Mouse (Mus musculus) liver (tissue): ENCODE measurements around the gene Stk33.

Experiments
- DNase-seq: peaks from one replicate; pipeline ENCODE4 v3.0.0-alpha.2; 2020; ENCODE audit warnings: mixed read lengths

Gene Stk33

DNA sequence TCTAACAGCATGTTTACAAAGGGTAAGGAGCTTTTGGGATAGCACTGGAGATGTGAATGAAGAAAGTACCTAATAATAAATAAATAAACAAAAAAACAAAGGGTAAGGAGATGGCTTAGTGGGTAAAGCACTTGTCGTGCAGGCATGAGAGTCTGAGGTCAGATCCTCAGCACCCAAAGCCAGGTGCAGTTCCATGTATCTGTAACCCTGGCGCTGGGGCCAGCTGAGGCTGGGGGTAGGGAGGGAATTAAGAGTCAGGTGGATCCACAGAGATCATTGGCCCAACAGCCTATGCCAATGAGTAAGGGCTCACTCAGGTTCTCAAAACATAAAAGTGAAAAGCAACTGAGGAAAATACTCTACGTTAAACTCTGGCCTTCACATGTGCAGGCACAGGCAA lies 91.6 kb downstream of the Stk33 start:
- no peak for DNase-seq

DNA sequence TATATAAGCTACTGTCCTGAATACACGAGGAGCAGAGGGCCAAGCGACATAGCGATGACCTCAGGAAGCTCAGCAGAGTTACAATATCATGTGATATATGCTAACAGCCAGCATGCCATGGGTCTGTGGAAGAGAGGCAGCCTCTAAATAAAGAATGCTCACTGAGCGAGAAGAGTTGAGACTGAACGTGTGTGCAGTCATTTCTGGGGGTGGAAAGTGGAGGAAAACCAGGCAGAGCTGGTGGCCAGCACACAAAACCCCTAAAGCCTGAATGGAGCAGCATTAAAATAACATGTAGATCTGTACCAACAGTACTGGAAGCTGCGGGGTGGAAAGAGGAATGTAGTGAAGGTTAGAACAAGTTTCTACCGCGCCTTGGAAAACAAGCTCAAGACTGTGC lies 107.2 kb downstream of the Stk33 start:
- DNase-seq, result no peak

DNA sequence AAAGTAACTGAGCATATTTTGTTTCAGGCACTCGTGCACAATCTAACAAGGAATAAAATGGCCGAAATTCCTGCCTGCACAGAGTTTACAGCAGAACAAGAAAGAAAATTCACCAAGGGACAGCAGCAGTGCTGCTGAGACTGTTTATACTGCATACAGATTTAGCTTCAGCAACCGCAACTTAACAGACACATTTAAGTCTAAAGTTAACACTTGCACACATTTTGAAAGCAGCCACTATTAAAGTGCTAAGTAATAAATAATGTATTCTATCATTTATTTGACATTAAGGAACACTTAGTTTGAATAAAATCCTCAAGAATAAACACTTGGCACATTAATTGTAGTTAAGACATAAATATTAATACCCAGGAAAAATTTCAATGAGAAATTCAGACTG lies 110.1 kb downstream of the Stk33 start:
- no peak for DNase-seq

DNA sequence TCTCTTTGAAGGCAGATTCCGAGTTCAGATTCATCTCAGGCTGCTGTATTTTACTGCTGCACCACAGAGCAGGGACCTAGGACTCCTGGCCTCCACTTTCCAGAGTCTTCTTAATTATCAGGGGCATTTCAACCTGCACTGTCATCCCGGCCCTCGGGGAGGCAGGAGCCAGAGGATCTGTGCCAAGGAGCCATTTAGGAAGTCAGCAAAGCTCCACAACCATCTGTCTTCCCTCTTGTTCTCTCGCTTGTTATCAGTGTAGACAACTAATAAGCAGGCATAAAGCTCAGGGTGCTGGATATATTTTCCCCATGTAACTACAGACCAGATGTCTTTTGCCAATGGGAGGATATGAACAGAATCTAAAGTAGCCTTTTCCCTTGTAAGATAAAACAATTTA lies 112.1 kb downstream of the Stk33 start:
- no peak for DNase-seq

DNA sequence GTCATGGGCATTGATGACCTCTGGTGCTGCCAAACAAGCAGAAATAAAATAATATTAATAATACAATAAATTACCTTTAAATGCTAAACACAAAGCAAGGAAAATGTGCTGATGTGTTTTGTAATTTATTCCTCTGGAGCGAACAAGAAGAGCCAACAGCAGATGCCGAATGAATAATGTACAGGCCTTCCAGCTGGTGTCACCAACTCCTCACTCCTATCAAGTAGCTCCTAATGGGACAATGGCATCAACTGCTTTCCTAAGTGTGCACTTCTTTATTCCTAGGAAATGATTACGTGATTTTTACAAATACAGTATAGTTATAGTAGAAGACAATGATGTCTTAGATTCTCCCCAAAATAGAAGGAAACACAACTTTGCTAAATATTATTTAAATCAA lies 113.2 kb downstream of the Stk33 start:
- DNase-seq, result no peak

DNA sequence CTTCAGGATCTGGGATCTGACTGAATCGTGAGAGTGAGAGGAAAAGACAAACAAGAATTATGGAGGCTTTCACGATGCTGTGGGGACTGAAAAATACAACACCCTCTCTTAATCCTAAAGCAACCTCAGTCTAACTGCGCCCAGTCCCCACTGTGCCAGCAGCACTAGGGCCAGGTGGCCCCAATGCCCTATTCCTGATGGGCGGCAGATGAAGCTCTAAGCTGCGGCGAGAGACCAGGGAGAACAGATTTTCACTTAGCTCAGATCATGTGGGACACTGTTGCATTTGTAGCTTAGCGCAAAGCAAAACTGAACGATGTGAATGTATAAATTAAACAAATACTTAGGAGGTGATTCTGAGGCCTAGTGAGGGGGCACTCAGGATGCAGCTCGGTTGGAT lies 113.7 kb downstream of the Stk33 start:
- no peak for DNase-seq

DNA sequence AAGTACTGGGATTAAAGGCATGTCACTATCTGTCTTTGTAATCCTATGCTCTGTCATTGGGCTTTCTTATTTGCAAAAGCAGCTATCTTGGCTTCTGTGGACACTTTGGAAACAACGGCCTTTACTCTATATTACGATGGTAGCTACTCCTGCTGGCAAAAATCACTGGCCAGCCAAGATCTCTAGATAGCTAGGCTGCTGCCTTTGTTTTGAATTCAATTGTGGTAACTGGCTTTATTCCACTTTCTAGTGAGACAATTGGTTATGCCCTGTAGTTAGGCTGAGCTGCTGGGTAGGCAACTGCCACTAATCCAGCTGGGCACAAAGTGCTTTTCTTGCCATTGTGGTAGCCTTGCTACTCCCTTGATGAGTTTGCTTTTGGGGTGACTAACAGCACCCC lies 129.4 kb downstream of the Stk33 start:
- DNase-seq, result no peak

DNA sequence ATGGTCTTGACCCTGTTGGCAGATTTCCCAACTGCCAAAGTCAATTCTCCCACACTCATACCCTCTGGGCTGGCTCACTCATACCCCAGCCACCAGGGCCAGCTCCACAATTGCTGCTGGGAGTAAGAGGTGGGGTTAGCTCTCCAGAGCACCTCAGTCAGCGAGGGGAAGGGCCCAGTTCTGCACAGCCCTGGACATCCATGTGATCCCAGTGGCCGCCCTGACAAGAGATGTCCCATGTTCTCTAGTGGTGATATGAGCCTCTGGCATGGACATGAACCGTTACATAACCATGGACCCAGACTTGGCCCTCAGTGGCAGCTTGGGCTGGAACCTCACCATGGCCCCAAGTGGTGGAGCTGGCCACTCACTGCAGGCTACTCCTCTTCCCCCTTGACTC lies 143.1 kb downstream of the Stk33 start:
- no peak for DNase-seq

DNA sequence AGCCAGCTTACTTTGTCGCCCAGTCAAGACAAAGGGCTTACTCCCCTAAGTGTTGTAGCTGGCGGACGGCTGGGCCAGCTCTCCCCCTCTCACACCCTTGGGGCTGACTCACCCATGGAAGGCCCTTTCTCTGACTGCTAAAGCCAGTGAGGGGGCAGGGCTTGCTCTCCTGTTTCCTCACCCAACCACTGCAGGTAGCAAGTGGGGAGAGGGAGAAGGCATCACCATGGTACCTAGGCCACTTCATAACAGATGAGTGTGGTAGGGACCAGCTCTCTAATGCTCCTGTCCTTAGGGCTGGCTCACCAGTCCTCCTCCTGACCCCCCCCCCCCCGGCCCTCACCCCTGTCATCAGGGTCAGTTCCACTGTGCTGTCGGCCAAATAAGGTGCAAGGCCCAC lies 143.5 kb downstream of the Stk33 start:
- no peak for DNase-seq

DNA sequence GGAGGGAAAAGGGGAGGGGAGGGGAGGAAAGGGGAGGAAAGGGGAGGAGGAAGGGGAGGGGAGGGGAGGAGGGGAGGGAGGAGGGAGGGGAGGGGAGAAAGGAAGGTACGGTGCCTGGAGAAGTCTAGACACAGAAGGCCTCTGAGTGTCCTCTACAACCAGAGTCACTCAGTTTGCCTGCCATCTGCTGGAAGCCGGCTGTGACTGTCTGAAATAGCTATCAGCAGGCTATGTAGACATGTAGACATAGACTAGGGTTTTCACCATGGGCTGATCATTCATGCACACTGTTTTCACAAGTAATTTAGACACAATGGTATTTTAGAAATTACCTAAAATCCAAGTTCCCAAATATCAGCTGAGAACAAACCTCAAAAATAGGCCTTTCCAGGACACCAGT lies 148.4 kb downstream of the Stk33 start:
- no peak for DNase-seq

DNA sequence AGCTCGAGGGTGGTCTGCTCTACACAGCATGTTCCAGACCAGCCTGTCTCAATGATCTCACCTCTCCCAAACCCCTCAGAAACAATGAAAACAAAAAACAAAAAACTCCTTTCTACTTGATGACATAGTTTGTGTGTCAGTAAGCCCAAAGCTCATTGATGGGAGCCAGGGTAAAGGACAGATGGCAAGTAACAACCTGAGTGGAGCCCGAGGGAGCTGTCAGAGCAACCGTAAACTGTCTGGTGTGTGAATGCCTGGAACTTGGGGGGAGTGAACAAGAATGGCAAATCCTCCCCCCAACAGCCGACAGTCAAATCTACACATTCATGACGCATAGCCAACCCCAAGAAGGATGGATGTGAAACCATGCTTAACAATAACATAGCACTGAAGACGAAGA lies 149.8 kb downstream of the Stk33 start:
- DNase-seq, result no peak

DNA sequence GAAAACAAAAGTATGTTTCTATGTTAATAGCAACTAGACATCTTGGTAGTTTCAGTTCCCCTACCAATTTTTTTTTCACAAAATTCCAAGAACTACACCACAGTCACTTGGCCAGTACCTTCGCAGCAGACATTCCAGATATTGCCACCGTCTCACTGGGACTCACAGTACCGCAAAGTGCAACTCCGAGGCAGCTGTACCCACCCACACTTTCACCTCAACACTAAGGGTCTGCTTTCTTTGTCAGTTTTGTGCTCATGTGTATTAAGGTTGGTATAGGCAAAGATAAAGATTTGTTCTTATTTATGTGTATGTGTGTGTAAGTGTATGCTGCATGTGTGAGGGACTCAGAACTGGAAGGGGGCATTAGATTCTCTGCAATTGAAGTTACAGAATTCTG lies 156.8 kb downstream of the Stk33 start:
- no peak for DNase-seq

DNA sequence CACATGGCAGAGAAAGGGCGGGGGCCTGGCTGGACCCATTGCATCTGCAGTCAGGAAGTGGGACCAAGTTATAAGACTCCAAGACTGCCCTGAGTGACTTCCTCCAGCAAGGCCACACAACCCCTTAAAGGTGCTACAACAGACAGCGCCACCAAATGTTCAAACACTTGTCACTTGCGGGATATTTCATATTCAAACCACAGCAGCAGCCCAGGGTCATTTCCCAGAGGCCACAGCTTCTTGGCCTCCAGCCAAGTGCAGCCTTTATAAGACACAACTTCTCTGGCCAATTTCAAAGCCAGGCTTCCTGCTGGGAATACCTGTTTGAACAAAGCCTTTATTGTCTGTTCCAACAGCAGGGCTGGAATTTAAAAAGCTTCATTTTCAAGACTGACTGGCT lies 162.3 kb downstream of the Stk33 start:
- DNase-seq, result no peak

DNA sequence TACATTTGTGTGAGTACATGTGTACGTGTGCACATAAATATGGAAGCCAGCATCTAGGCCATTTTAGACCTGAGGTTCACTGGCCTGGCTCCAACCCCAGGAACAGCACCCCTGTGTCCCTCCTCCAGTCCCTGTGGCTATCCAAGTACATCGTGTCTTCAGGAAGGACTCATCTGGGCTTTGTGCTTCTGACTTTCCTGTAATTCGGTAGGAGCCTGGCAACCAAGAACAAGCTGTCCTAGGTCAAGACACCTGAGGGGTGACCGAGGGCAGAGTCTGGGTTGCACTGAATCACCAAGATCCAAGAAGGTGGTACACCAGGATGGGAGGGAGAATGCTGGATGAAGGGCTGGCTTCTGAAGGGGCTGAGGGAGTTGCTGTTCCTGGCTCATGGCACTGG lies 163.0 kb downstream of the Stk33 start:
- no peak for DNase-seq

DNA sequence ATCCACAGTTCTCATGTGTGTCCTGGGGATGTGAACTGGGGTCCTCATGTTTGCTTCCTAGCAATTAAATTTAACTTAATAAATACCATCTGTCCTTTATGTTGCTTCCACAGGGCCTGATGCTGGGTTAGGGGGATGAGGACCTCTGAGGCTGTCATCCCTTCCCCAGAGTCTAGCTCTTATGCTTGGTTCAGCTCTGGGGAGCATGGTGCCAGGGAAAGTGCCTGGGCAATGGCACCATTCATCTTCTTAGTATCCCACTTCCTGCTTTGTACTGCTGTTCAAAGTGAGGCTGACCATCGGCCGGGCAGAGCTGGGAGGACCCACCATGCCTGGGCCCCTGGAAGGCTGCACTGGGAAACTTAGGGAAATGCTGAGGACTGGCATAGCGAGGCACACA lies 163.7 kb downstream of the Stk33 start:
- no peak for DNase-seq

DNA sequence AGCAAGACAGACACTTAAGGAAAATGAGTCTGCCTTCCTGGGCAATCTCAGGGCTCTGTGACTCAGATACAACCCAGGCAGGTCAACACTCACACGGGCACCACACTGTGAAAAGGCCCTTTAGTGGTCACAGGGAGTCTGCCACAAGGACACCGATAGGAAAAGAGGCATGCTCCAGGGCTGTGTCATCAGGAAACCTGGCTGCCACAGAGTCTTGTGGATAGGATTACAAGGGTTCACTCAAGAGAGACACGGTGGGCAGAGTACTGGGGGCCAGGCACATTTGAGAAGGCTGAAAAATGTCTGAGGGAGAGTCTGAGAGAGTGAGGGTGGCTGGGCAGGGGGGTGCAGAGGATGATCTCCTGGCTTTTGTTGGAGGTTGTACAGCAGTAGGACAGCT lies 164.6 kb downstream of the Stk33 start:
- no peak for DNase-seq

DNA sequence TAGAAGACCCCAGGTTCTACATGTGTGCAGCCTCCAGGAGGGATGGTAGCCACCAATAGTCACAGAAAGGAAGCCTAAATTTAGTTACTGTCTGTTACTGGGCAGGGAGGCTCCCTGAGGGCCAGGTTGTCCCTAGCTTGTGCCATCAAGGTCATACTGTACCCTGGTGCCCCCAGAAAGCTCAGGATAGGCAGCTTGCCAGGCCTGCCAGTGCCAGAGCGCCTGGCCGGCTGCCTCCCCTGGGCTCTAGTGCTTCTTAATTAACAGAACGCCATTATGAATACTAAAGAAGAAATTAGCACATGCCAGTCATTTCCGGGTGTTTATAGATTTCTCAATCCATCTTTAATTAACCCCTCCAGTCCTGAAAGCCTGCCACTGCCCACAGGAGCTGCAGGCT lies 169.8 kb downstream of the Stk33 start:
- no peak for DNase-seq

DNA sequence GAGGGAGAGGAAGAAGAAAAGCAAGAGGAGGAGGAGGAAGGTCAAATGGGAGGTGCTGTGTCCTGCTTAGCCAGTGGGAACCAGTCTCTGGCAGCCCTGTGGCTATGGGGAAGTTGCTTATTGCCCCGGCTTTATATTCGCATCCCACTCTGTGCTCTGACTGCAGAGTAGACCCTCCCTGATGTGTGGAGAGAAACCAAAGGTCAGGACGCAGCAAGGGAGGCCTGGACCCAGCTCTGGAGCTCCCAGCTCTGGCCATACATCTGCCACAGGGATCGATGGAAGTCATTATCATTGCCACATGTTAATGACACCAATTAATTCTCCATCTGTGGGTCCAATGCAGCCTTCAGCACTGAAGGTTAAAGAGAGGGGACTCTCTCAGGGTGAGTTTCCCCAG lies 171.5 kb downstream of the Stk33 start:
- DNase-seq, result no peak

DNA sequence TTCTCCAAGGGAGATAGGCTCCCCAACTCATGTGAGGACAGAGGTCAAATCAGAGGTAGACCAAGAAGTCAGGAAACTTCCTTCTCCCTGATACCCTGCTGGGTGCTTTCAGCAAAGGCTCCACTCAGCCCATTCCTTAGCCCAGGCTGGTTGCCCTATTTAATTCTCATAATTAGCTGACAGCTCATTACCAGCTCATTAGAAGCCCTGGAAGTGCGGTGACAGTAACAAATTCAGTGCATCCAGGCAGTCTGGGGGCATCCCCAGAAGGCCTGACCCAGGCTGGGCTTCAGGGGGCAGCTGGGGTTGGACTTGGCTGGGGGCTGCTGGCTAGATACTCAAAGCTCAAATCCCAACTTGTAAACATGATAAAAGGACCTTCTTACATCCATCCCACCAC lies 172.7 kb downstream of the Stk33 start:
- no peak for DNase-seq

DNA sequence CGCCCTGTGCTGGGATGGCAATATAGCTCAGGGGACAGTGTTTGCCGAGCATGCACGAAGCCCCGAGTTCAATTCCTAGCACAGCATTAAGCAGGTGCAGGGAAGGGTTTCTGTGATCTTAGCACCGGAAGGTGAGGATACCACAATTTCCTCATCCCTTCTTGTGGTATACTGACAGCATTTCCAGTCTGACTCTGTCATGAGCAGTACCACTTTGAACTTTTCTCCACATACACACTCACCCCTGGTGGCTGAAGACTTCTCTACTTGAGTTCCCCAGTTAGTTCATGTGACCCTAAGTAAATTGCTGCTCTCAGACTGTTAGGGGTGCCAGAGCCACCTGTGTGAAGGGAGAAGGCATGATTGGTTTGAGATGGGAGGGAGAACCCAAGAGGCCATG lies 173.3 kb downstream of the Stk33 start:
- no peak for DNase-seq

DNA sequence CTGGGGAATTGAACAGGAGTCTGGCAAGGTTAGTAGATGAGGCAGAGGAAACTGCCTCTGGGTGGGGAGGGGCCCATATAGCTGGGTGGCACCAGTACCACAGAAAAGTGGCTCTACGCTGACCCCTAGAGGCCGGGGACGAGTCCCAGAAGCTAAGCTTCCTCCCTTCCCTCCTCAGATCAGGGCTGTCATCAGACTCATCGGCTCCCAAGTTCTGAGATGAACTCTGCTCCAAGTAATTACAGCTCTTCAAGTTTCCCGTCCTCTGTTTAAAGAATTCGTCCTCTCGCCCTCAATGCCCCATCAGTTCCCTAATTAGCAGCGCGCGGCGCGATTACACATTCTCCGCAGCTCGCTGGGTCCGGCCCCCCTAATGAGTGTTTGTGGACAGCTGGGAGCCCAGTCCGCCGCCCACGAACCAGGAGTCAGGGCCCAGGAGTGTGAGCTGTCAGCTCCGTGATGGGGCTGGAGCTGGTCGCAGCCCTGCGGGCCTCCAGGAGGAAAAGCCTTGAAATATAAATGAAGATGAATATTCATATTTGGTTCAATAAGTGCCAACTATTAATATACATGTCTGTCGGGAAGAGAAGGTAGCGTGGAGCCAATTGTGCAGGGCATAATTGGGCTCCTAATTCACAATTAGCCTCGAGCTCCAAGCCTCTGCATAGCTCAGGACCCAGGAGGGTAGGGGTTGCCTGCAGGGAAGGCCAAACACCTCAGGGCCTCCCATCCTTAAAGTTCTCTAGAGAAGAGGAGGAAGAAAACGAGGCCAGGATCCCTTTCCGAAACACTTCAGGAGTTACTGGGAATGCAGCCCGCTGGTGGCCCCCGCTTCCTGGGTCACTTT lies 183.2 kb downstream of the Stk33 start:
- peak; percentile 51 for DNase-seq

DNA sequence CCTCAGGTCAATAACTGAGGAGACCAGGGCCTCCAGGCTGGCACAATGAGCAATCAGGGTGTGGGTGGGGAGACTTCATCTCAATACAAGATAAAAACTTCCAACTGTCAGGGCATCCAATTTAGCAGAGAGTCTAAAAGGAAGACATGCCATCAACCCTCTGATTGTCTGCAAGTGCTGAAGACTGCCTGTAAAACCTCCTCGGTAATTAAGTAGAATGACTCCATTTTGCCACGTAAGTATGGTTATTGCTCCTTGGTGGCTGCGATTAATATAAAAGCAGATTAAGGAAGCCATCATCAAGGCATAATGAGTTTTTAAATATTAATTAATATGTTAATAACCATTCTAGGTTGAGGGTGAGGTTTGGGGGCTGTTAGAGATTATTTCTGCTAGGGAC lies 187.5 kb downstream of the Stk33 start:
- no peak for DNase-seq

DNA sequence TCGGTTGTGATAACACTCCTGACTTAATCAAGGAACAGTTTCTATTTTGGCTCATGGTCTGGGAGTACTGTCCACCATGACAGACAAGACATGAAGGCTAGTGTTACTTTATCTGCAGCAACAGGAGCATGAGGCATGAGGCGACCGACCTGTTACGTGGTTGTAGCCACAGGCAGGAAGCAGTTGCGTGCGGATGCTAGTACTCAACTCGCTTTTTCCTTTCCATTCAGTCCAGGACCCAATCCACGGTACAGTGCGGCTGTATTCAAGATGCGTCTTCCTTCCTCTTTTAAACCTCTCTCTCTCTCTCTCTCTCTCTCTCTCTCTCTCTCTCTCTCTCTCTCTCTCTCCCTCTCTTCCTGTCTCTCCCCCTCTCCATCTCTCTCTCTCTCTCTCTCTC lies 194.1 kb downstream of the Stk33 start:
- DNase-seq, result no peak

DNA sequence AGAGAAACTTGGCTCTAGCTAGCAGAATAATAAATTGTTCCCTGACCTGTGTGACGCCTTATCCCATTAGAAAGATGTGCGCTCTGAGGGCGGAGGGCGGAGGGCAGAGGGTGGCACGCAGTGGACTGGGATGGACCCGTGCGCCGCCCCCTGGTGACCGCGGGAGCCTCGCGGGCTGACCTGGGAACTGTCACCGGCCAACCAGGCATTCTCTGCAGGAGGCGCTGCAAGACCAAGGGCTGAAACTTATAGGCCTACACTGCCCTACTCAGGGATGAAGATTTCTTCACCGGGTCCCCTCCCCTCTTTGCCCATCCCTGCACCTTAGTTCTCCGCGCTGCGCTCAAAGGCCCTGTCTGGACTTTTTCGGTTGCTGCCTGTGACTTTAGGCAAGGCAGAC lies 197.6 kb downstream of the Stk33 start:
- DNase-seq, result no peak

DNA sequence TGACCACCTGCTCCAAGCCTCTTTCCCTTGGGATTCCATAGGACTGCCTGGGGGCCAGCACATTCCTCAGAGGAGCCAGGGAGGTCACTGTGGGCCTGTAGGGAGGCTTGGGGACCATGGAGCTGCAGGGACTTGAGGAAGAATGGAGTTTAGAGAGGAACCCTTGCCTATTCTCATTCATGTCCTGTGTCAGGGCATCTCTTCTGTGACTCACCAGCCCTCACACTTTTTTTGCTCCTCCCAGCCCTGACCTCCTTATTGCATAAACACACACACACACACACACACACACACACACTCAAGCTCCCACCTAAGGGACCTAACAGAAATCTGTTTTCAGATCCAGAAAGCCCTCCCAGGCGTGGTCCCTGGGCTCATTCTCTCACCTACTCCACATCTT lies 199.5 kb downstream of the Stk33 start:
- DNase-seq, result no peak

DNA sequence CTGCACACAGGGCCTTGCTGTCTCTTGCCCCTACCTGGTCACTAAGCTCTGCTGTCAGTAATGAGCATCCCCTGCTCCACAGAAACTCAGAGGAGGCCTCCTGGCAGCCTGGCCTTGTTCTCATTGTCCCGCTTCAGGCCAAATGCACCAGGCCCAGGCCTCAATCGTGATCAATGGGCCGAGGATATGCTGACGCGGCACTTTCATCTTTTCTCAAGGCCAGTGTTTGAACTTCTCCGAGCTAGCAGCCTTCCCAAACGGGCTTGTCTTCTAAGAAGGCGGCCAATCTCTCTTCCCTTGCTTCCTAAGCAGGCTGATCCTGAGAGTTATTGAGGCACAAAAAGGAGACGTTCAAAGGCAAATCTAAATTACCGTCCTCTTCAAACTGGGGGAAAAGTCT lies 200.2 kb downstream of the Stk33 start:
- DNase-seq, result no peak
